Mouse (Mus musculus) ES-Bruce4 (cell line): ENCODE results near the gene B3glct. TPM values are rescaled to one million over a fixed set of nuclear protein-coding genes. Genes with fewer than 3 reads are reported as not detected.

Experiments used
- H3K27ac ChIP-seq: 2 replicates; pipeline ENCODE4 v1.5.1; 2012; ENCODE audit warnings: low read length, inconsistent platforms; ENCODE audit not compliant: insufficient read depth
- H3K27me3 ChIP-seq: 2 replicates; pipeline ENCODE4 v1.6.1; 2012; ENCODE audit warnings: mild to moderate bottlenecking, low read length, inconsistent platforms; ENCODE audit not compliant: control insufficient read depth, poor library complexity, insufficient read depth, severe bottlenecking
- H3K36me3 ChIP-seq: 2 replicates; pipeline ENCODE4 v1.6.1; 2012; ENCODE audit warnings: inconsistent platforms, mild to moderate bottlenecking, low read length, moderate library complexity; ENCODE audit not compliant: control insufficient read depth, poor library complexity, insufficient read depth, severe bottlenecking
- H3K4me1 ChIP-seq: one replicate; pipeline ENCODE4 v1.8.1; 2011; ENCODE audit warnings: low read length; ENCODE audit not compliant: control insufficient read depth, insufficient read depth
- H3K4me3 ChIP-seq: 2 replicates; pipeline ENCODE4 v1.5.1; 2011; ENCODE audit warnings: low read depth, mild to moderate bottlenecking, low read length
- H3K9ac ChIP-seq: 2 replicates; pipeline ENCODE4 v1.6.1; 2012; ENCODE audit warnings: low read depth, mild to moderate bottlenecking, inconsistent platforms; ENCODE audit not compliant: poor library complexity, severe bottlenecking
- H3K9me3 ChIP-seq: replicated peaks from 2 replicates; pipeline ENCODE4 v1.6.1; 2012; ENCODE audit warnings: mild to moderate bottlenecking, low read length, inconsistent platforms; ENCODE audit not compliant: control insufficient read depth, poor library complexity, insufficient read depth, severe bottlenecking
- CTCF ChIP-seq: IDR thresholded peaks from one replicate; pipeline ENCODE4 v1.8.1; 2011; ENCODE audit warnings: low read depth, low read length
- EP300 ChIP-seq: IDR thresholded peaks from 2 replicates; pipeline ENCODE4 v1.6.1; 2011; ENCODE audit warnings: low read depth, low read length; ENCODE audit not compliant: insufficient read depth
- POLR2A ChIP-seq: IDR thresholded peaks from one replicate; pipeline ENCODE4 v1.8.1; 2011; ENCODE audit warnings: low read length; ENCODE audit not compliant: insufficient read depth
- polyA plus RNA-seq: library from polyadenylated mRNA; stranded (reverse); fragments of >200 nt; gene quantifications from 2 replicates; pipeline ENCODE4 v1.2.4, GENCODE M21; 2011; ENCODE audit warnings: low read depth; ENCODE audit not compliant: missing spikeins, insufficient read depth, insufficient read length

B3glct gene
- polyA plus RNA-seq, 1 experiment, result 18.5 TPM

DNA sequence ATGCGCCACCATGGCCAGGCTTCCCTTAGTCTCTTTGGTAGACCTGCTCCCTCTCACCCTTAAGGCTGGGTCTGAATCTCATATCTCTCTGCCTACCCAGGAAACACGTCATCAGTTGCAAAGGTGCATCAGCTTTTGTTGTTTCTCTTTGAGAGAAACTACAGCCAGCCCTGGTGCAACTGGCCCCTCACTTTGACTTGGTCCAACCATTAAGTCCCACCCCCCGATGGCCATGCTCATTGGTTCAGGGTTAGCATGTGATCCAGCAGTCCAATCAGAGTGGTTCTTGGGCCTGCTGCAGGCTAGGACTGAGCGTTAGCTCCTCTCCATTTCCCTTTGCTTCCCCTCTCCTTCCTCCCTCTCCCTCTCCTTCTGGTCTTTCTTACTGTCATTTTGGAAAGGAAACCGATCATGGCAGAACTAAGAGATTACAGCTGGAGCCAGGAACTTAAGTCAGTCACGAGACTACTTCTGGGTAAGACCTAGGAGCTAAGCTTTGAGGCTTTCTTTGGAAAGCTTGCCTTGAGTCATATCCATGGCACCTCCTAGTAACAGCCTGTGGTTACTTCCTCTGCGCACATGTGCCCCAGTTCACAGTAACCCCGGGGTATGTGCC is 36.6 kb upstream of the B3glct start:
- Histone ChIP-seq H3K27me3 (no peaks in the 10 kb centered on the region), H3K9me3 (no peaks in the 10 kb centered on the region), H3K4me3 (peak overlapping the region; percentile 86), H3K4me1 (no peaks in the 10 kb centered on the region), H3K36me3 (no peaks in the 10 kb centered on the region), H3K27ac (peak overlapping the region; percentile 83), H3K9ac (peak overlapping the region; percentile 82)
- TF ChIP-seq CTCF (no peak), POLR2A (peak; percentile 77)

DNA sequence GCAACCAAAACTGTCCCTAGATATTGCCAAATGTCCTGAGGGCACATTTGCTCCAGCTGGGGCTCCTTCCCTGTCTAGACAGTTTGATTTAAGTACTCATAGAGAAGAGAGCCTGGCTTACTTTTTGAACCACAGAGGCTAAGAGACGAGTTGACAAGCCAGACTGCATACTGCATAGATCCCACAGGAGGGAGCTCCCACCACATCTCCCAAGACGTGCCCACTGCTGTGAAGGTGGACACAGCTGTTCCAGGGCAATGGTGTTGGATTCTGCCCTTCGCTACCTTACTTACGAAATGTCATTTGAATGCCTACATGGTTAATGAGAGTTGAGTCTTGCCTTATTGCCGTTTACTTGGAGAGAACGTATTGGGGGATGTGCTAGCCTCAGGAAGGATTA is 35.7 kb upstream of the B3glct start:
- Histone ChIP-seq H3K4me3 (peak overlapping the region; percentile 68), H3K9ac (peak overlapping the region; percentile 82), H3K4me1 (no peaks in the 10 kb centered on the region), H3K9me3 (no peaks in the 10 kb centered on the region), H3K27ac (peak overlapping the region; percentile 64; the same call in 1 of the 2 replicates), H3K27me3 (no peaks in the 10 kb centered on the region), H3K36me3 (no peaks in the 10 kb centered on the region)
- TF ChIP-seq CTCF, result peak; percentile 69
- TF ChIP-seq POLR2A, result no peak

DNA sequence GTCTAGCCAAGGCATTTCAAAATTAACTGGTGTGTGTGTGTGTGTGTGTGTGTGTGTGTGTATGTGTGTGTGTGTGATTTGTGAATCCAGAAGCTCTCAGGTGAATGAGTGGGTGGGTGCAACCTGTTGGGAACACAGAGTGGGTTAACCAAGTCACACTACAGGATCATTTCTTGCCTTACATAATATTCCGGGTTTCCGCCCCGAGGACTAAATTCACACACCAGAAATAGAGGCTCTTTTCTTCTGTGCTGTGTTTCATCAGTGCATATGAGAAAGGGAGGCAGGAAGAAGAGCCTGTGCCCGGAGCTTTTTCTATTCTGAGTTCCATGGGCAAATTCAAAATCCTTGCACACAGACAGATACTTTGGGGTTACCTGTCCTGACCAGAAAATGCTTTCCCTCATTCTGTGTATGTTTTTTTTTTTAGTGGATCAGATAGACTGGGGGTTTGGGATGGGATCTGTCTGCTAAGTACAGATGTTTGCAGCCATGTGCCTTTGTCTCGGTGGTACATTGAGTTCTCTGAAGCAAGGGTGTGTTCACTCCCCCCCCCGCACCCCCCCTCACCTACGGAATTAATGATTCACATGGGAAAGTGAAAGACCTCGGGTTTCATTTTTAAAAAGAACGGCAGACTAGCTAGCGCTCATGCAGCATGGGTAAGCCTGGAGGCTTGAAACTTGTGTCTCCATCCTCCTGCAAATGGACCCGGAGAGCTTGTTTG is 35.1 kb upstream of the B3glct start:
- Histone ChIP-seq H3K36me3 (no peaks in the 10 kb centered on the region), H3K4me3 (peak overlapping the region; percentile 68), H3K27me3 (no peaks in the 10 kb centered on the region), H3K9ac (peak overlapping the region; percentile 40), H3K4me1 (peaks cover under 1% of the 10 kb centered on the region), H3K9me3 (no peaks in the 10 kb centered on the region), H3K27ac (peak overlapping the region; percentile 42; the same call in 1 of the 2 replicates)
- TF ChIP-seq CTCF (no peak), EP300 (no peak), POLR2A (no peak)

- 0 out of 2 replicates have a peak overlapping the region, but pooled peaks have one; percentile 37 for H3K27ac ChIP-seq
- H3K27me3 ChIP-seq, result no peaks in the 10 kb centered on the region
- H3K9me3 ChIP-seq, result peaks cover 4% of the 10 kb centered on the region
- no peak overlapping the region for H3K9ac ChIP-seq
- H3K4me3 ChIP-seq, result no peak overlapping the region
- TF ChIP-seq CTCF (no peak), EP300 (no peak), POLR2A (no peak)
- H3K36me3 ChIP-seq, result no peaks in the 10 kb centered on the region
- peaks cover 5% of the 10 kb centered on the region for H3K4me1 ChIP-seq
These were observed 30.5 kb upstream of the B3glct start for GRCm38 (mm10) chr5:149647367-149648115.

GRCm38 (mm10) chr5:149648196-149648595 is 29.8 kb upstream of the B3glct start:
- Histone ChIP-seq H3K27ac (peak overlapping the region; percentile 37; the same call in 1 of the 2 replicates), H3K4me3 (no peak overlapping the region)

DNA sequence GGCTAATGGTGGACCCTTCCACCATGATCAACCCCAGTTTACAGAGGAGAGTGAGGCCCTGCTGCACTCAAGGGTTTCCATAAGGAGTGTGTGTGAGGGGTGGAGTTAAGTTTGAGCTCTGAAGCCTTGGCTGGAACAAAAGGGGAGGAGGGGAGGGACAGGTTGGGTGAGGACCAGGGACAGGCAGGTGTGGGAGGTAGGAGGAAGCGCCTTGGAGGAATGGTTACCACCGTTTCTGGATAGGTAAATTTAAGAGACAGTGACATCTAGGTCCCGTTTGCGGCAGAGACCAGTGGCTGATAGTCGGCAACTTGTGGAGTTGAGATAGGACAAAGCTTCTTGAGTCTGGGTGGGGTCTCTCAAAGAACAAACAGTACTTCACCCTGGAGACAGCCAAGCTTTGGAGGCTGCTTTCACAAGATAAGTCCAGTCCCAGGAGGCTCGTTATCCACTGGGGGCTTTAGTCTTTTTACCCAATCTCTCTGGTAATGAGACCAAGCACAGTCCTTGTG is 29.1 kb upstream of the B3glct start:
- H3K27ac ChIP-seq, result peak overlapping the region; percentile 77
- H3K4me3 ChIP-seq, result peak overlapping the region; percentile 22; the same call in 1 of the 2 replicates
- H3K27me3 ChIP-seq, result no peaks in the 10 kb centered on the region
- H3K4me1 ChIP-seq, result peaks cover 7% of the 10 kb centered on the region
- H3K9ac ChIP-seq, result 0 out of 2 replicates have a peak overlapping the region, but pooled peaks have one; percentile 6
- H3K36me3 ChIP-seq, result no peaks in the 10 kb centered on the region
- H3K9me3 ChIP-seq, result peaks cover 8% of the 10 kb centered on the region
- TF ChIP-seq POLR2A (no peak), EP300 (peak; percentile 32; the same call in 1 of the 2 replicates)

More at GRCm38 (mm10) chr5:149648196-149648595, 29.8 kb upstream of the B3glct start:
- H3K9me3 ChIP-seq, result peaks cover 8% of the 10 kb centered on the region
- H3K4me1 ChIP-seq, result peaks cover 5% of the 10 kb centered on the region
- H3K36me3 ChIP-seq, result no peaks in the 10 kb centered on the region
- no peaks in the 10 kb centered on the region for H3K27me3 ChIP-seq
- TF ChIP-seq EP300, result no peak
- no peak for TF ChIP-seq CTCF
- TF ChIP-seq POLR2A, result no peak
- H3K9ac ChIP-seq, result no peak overlapping the region
